Mouse (Mus musculus): ENCODE measurements around the gene Col15a1. TPM values are rescaled to one million over a fixed set of nuclear protein-coding genes. Genes with fewer than 3 reads are reported as not detected.
A peak's percentile ranks its signal among the peaks of the same experiment; 100 is the strongest.

The Col15a1 gene
- polyA plus RNA-seq (2016; fragmentation: Nextera tagmentation; extraction: Ambion mirVana) = 7.3 and 9.2 TPM in 2 replicates

- under 1% methylated on average over 29 of the region's 45 CpGs for WGBS
- H3K4me1 ChIP-seq = peaks cover 13% of the 10 kb centered on the region; the same call in 1 of the 2 replicates
- peak within 1 kb of the TSS; percentile 85 for H3K4me2 ChIP-seq (replicated peaks)
- no peak within 1 kb of the TSS for H3K27ac ChIP-seq
- H3K9me3 ChIP-seq (replicated peaks) = no peaks in the 10 kb centered on the region
- peak within 1 kb of the TSS; percentile 51 for H3K4me3 ChIP-seq
- peak within 1 kb of the TSS; percentile 65 for H3K9ac ChIP-seq
- ATAC-seq (ENCODE audit: low FRiP score) = peak; percentile 52; the same call in 1 of the 2 replicates
- peaks cover 68% of the 10 kb centered on the region for H3K27me3 ChIP-seq
- H3K36me3 ChIP-seq = no peaks in the 10 kb centered on the region
These were observed at the start of gene Col15a1 for GRCm38 (mm10) chr4:47207969-47208420. Col15a1 (plus strand) TSS chr4:47208161.

- WGBS = 14% methylated on average over 3 of the region's 4 CpGs
- Histone ChIP-seq H3K4me3 (no peak overlapping the region), H3K27me3 (no peaks in the 10 kb centered on the region), H3K36me3 (no peaks in the 10 kb centered on the region), H3K4me1 (peaks cover 11% of the 10 kb centered on the region), H3K27ac (no peak overlapping the region), H3K4me2 (replicated peaks) (no peak overlapping the region), H3K9me3 (replicated peaks) (0 out of 2 replicates have a peak, but pooled peaks cover 5% of the 10 kb centered on the region), H3K9ac (no peak overlapping the region)
- peak; percentile 61; the same call in 1 of the 2 replicates for ATAC-seq (ENCODE audit: low FRiP score)
These were observed 46.7 kb upstream of the Col15a1 start for GRCm38 (mm10) chr4:47161103-47161755.

GRCm38 (mm10) chr4:47161756-47162587, 46.0 kb upstream of the Col15a1 start:
- H3K27ac ChIP-seq = no peak overlapping the region; the same call in 1 of the 2 replicates
- 60% methylated on average over 12 of the region's 12 CpGs for whole genome bisulfite sequencing
- no peak overlapping the region for H3K4me3 ChIP-seq
- H3K9ac ChIP-seq = no peak overlapping the region
- H3K36me3 ChIP-seq = no peaks in the 10 kb centered on the region
- no peak overlapping the region for H3K4me2 ChIP-seq (replicated peaks)
- 0 out of 2 replicates have a peak, but pooled peaks have one; percentile 54 for ATAC-seq (ENCODE audit: low FRiP score)
- H3K27me3 ChIP-seq = no peaks in the 10 kb centered on the region
- 0 out of 2 replicates have a peak, but pooled peaks cover 5% of the 10 kb centered on the region for H3K9me3 ChIP-seq (replicated peaks)
- H3K4me1 ChIP-seq = peaks cover 11% of the 10 kb centered on the region

GRCm38 (mm10) chr4:47172314-47172713, 35.6 kb upstream of the Col15a1 start:
- Histone ChIP-seq H3K9ac (no peak overlapping the region), H3K36me3 (no peaks in the 10 kb centered on the region), H3K4me3 (no peak overlapping the region), H3K27me3 (no peaks in the 10 kb centered on the region), H3K4me1 (no peaks in the 10 kb centered on the region), H3K4me2 (replicated peaks) (no peak overlapping the region), H3K27ac (no peak overlapping the region), H3K9me3 (replicated peaks) (no peaks in the 10 kb centered on the region)
- ATAC-seq (ENCODE audit: low FRiP score) = no peak
- WGBS = 69% methylated on average over 1 of the region's 1 CpGs

- H3K9ac ChIP-seq = no peak overlapping the region
- H3K4me3 ChIP-seq = no peak overlapping the region
- H3K27me3 ChIP-seq = no peaks in the 10 kb centered on the region
- H3K4me2 ChIP-seq (replicated peaks) = no peak overlapping the region
- H3K9me3 ChIP-seq (replicated peaks) = no peaks in the 10 kb centered on the region
- 0 out of 2 replicates have a peak, but pooled peaks cover 6% of the 10 kb centered on the region for H3K4me1 ChIP-seq
- no peaks in the 10 kb centered on the region for H3K36me3 ChIP-seq
- WGBS = 88% methylated on average over 8 of the region's 8 CpGs
- ATAC-seq (ENCODE audit: low FRiP score) = no peak
- H3K27ac ChIP-seq = no peak overlapping the region
These were observed 30.9 kb upstream of the Col15a1 start for GRCm38 (mm10) chr4:47177101-47177500.

- Histone ChIP-seq H3K9ac (no peak overlapping the region), H3K27me3 (no peaks in the 10 kb centered on the region), H3K9me3 (replicated peaks) (no peaks in the 10 kb centered on the region), H3K4me3 (no peak overlapping the region), H3K4me1 (0 out of 2 replicates have a peak, but pooled peaks cover 6% of the 10 kb centered on the region), H3K4me2 (replicated peaks) (no peak overlapping the region), H3K27ac (no peak overlapping the region), H3K36me3 (no peaks in the 10 kb centered on the region)
- 68% methylated on average over 8 of the region's 8 CpGs for WGBS
- no peak for ATAC-seq (ENCODE audit: low FRiP score)
These were observed 29.6 kb upstream of the Col15a1 start for GRCm38 (mm10) chr4:47178261-47178961.

- Histone ChIP-seq H3K27me3 (no peaks in the 10 kb centered on the region), H3K36me3 (no peaks in the 10 kb centered on the region), H3K4me1 (0 out of 2 replicates have a peak, but pooled peaks cover 6% of the 10 kb centered on the region), H3K9ac (no peak overlapping the region), H3K9me3 (replicated peaks) (no peaks in the 10 kb centered on the region), H3K4me2 (replicated peaks) (no peak overlapping the region), H3K4me3 (no peak overlapping the region), H3K27ac (no peak overlapping the region)
- WGBS = 88% methylated on average over 5 of the region's 5 CpGs
- no peak for ATAC-seq (ENCODE audit: low FRiP score)
These were observed 28.4 kb upstream of the Col15a1 start for GRCm38 (mm10) chr4:47179535-47179934.

GRCm38 (mm10) chr4:47184058-47184661, 23.8 kb upstream of the Col15a1 start:
- no peak overlapping the region for H3K4me2 ChIP-seq (replicated peaks)
- H3K4me1 ChIP-seq = no peaks in the 10 kb centered on the region; the same call in 1 of the 2 replicates
- H3K4me3 ChIP-seq = no peak overlapping the region
- peaks cover 4% of the 10 kb centered on the region; the same call in 1 of the 2 replicates for H3K27me3 ChIP-seq
- 39% methylated on average over 6 of the region's 6 CpGs for WGBS
- no peak overlapping the region for H3K9ac ChIP-seq
- ATAC-seq (ENCODE audit: low FRiP score) = no peak
- H3K27ac ChIP-seq = no peak overlapping the region
- H3K9me3 ChIP-seq (replicated peaks) = no peaks in the 10 kb centered on the region
- H3K36me3 ChIP-seq = no peaks in the 10 kb centered on the region

GRCm38 (mm10) chr4:47186514-47186913, 21.4 kb upstream of the Col15a1 start:
- H3K4me1 ChIP-seq = no peaks in the 10 kb centered on the region; the same call in 1 of the 2 replicates
- H3K9ac ChIP-seq = no peak overlapping the region
- 77% methylated on average over 6 of the region's 6 CpGs for WGBS
- H3K27me3 ChIP-seq = peaks cover 4% of the 10 kb centered on the region; the same call in 1 of the 2 replicates
- H3K27ac ChIP-seq = no peak overlapping the region
- no peaks in the 10 kb centered on the region for H3K36me3 ChIP-seq
- H3K9me3 ChIP-seq (replicated peaks) = no peaks in the 10 kb centered on the region
- no peak overlapping the region for H3K4me3 ChIP-seq
- ATAC-seq (ENCODE audit: low FRiP score) = no peak
- no peak overlapping the region for H3K4me2 ChIP-seq (replicated peaks)

GRCm38 (mm10) chr4:47196173-47196572, 11.8 kb upstream of the Col15a1 start:
- no peaks in the 10 kb centered on the region for H3K9me3 ChIP-seq (replicated peaks)
- WGBS = 85% methylated on average over 3 of the region's 3 CpGs
- no peak for ATAC-seq (ENCODE audit: low FRiP score)
- H3K36me3 ChIP-seq = no peaks in the 10 kb centered on the region
- H3K9ac ChIP-seq = no peak overlapping the region
- H3K4me1 ChIP-seq = no peaks in the 10 kb centered on the region
- no peak overlapping the region for H3K4me2 ChIP-seq (replicated peaks)
- no peaks in the 10 kb centered on the region for H3K27me3 ChIP-seq
- no peak overlapping the region for H3K27ac ChIP-seq
- H3K4me3 ChIP-seq = no peak overlapping the region

- peaks cover 40% of the 10 kb centered on the region for H3K27me3 ChIP-seq
- no peaks in the 10 kb centered on the region for H3K9me3 ChIP-seq (replicated peaks)
- H3K9ac ChIP-seq = no peak overlapping the region
- no peak overlapping the region for H3K4me2 ChIP-seq (replicated peaks)
- peaks cover 10% of the 10 kb centered on the region; the same call in 1 of the 2 replicates for H3K4me1 ChIP-seq
- WGBS = 80% methylated on average over 5 of the region's 5 CpGs
- H3K4me3 ChIP-seq = no peak overlapping the region
- no peak for ATAC-seq (ENCODE audit: low FRiP score)
- no peak overlapping the region for H3K27ac ChIP-seq
- no peaks in the 10 kb centered on the region for H3K36me3 ChIP-seq
These were observed 4.3 kb upstream of the Col15a1 start for GRCm38 (mm10) chr4:47203643-47204042.

All from hindbrain, embryonic 12.5 days (tissue).